Mouse (Mus musculus) hindbrain, postnatal 0 days (tissue): ENCODE data around the gene Krt28. TPM values are rescaled to one million over a fixed set of nuclear protein-coding genes. Genes with fewer than 3 reads are reported as not detected.

Experiments
- ATAC-seq: fragments of 200-750 bp; cut with Nextera tagmentation; 2 replicates; pipeline ENCODE4 v1.8.0; 2017; ENCODE audit warnings: mild to moderate bottlenecking, moderate TSS enrichment, moderate library complexity
- DNase-seq: peaks from one replicate; pipeline ENCODE4 v3.0.0-alpha.2; 2015; ENCODE audit warnings: low spot score
- H3K27ac ChIP-seq: fragments of 300-500 bp; sonication (generic); 2 replicates; pipeline ENCODE4 v1.5.1; 2014; ENCODE audit warnings: mild to moderate bottlenecking
- H3K27me3 ChIP-seq: fragments of 300-500 bp; sonication (generic); 2 replicates; pipeline ENCODE4 v1.6.1; 2014; ENCODE audit warnings: low read length, mixed read lengths; ENCODE audit not compliant: insufficient read depth
- H3K36me3 ChIP-seq: fragments of 300-500 bp; sonication (generic); 2 replicates; pipeline ENCODE4 v1.6.1; 2014; ENCODE audit warnings: low read length, mixed read lengths; ENCODE audit not compliant: insufficient read depth
- H3K4me1 ChIP-seq: fragments of 300-500 bp; sonication (generic); 2 replicates; pipeline ENCODE4 v1.6.1; 2014; ENCODE audit warnings: antibody characterized with exemption, low read length, mixed read lengths; ENCODE audit not compliant: insufficient read depth
- H3K4me2 ChIP-seq: fragments of 300-500 bp; sonication (generic); 2 replicates; pipeline ENCODE4 v1.6.1; 2014; ENCODE audit warnings: low read depth, mild to moderate bottlenecking, low read length, moderate library complexity, mixed read lengths
- H3K4me3 ChIP-seq: fragments of 300-500 bp; sonication (generic); 2 replicates; pipeline ENCODE4 v1.5.1; 2014; ENCODE audit warnings: low read length
- H3K9ac ChIP-seq: fragments of 300-500 bp; sonication (generic); replicated peaks from 2 replicates; pipeline ENCODE4 v1.6.1; 2014; ENCODE audit warnings: mild to moderate bottlenecking, low read length, moderate library complexity, mixed read lengths
- H3K9me3 ChIP-seq: fragments of 300-500 bp; sonication (generic); 2 replicates; pipeline ENCODE4 v1.6.1; 2016; ENCODE audit warnings: low read length, mixed read lengths
- CTCF ChIP-seq: IDR thresholded peaks from 2 replicates; pipeline ENCODE4 v1.5.1; 2016; ENCODE audit warnings: antibody characterized with exemption, control low read depth, low read depth
- WGBS: fragments of 180-500 bp; shearing (Covaris S2); extraction: QIAGEN DNeasy Blood & Tissue Kit; methylation state at CpG from one replicate; pipeline ENCODE4 v1.1.7; 2014; 5-methylcytosine and 5-hydroxymethylcytosine counted together
- polyA plus RNA-seq: library from polyadenylated mRNA; unstranded; fragments of >200 nt; fragmentation: Nextera tagmentation; extraction: Ambion mirVana; gene quantifications from 2 replicates; pipeline ENCODE4 v1.2.1, GENCODE M21; 2015
- total RNA-seq: library from RNA; depleted of rRNA; stranded (reverse); fragments of >200 nt; gene quantifications from 2 replicates; pipeline ENCODE4 v1.2.3, GENCODE M21; 2014

Krt28 gene
- total and polyA plus RNA-seq, 2 experiments from 2014 or later = 0.05 to 0.58 TPM

DNA sequence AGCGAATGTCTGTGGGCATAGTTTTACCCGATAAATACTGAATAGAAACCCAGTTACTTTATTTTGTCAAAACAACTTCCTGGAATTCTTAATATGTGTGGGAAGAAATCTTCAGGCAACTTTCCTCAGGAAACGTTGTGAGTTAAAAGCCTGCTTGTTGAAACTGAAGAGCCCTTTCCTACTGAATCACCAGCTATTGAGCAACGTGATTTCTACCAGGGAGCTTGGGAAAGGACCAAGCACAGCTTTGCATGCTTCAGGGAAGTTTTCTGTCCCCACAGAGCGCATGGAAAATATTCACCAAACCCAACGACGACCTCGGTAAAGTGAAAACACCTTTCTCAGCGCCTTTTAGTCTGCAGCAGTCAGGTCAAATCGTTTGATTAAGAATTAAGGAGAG lies 31.5 kb upstream of the Krt28 start:
- DNase-seq = no peak
- Histone ChIP-seq H3K4me2 (no peak overlapping the region), H3K36me3 (no peaks in the 10 kb centered on the region), H3K27me3 (no peaks in the 10 kb centered on the region), H3K4me1 (no peaks in the 10 kb centered on the region), H3K9ac (no peak overlapping the region), H3K9me3 (no peaks in the 10 kb centered on the region), H3K27ac (no peak overlapping the region), H3K4me3 (no peak overlapping the region)
- WGBS = 76% methylated on average over 10 of the region's 10 CpGs
- no peak for ATAC-seq
- TF ChIP-seq CTCF = no peak

- H3K9me3 ChIP-seq = no peaks in the 10 kb centered on the region
- no peaks in the 10 kb centered on the region for H3K27me3 ChIP-seq
- no peaks in the 10 kb centered on the region for H3K36me3 ChIP-seq
- H3K4me2 ChIP-seq = no peak overlapping the region
- ATAC-seq (no peak), DNase-seq (no peak)
- no peak overlapping the region for H3K4me3 ChIP-seq
- H3K4me1 ChIP-seq = no peaks in the 10 kb centered on the region
- WGBS = 94% methylated on average over 13 of the region's 13 CpGs
- no peak overlapping the region for H3K27ac ChIP-seq
- no peak overlapping the region for H3K9ac ChIP-seq
- TF ChIP-seq CTCF = no peak
Observed at GRCm38 (mm10) chr11:99399956-99400549, 25.4 kb upstream of the Krt28 start.

GRCm38 (mm10) chr11:99398832-99399231 lies 24.1 kb upstream of the Krt28 start:
- DNase-seq = no peak
- WGBS = 70% methylated on average over 8 of the region's 8 CpGs
- H3K27me3 ChIP-seq = no peaks in the 10 kb centered on the region
- H3K9ac ChIP-seq = no peak overlapping the region
- no peak overlapping the region for H3K4me2 ChIP-seq
- no peak for ATAC-seq
- no peaks in the 10 kb centered on the region for H3K36me3 ChIP-seq
- TF ChIP-seq CTCF = no peak
- H3K9me3 ChIP-seq = no peaks in the 10 kb centered on the region
- H3K27ac ChIP-seq = no peak overlapping the region
- no peaks in the 10 kb centered on the region for H3K4me1 ChIP-seq
- no peak overlapping the region for H3K4me3 ChIP-seq

DNA sequence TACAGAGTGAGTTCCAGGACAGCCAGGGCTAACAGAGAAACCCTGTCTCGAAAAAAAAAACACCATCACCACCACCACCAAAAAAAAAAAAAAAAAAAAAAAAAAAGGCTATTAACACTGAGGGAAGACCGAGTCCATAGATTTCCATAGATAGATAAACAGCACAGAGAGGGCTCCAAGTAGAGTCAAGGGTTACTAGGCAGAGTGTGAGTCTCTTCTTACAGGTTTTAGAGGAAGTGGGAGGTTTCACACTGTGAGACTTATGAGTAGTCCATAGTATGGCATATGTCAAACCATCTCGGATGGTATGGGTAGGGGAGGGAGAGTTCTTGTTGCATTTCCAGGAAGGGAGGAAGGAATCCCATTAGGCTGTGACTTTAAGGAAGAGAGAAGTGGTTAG lies 23.4 kb upstream of the Krt28 start:
- no peaks in the 10 kb centered on the region for H3K4me1 ChIP-seq
- no peak overlapping the region for H3K9ac ChIP-seq
- no peaks in the 10 kb centered on the region for H3K9me3 ChIP-seq
- H3K27ac ChIP-seq = no peak overlapping the region
- H3K36me3 ChIP-seq = no peaks in the 10 kb centered on the region
- TF ChIP-seq CTCF = no peak
- 71% methylated on average over 3 of the region's 3 CpGs for whole genome bisulfite sequencing
- no peaks in the 10 kb centered on the region for H3K27me3 ChIP-seq
- ATAC-seq = no peak
- DNase-seq = no peak
- no peak overlapping the region for H3K4me3 ChIP-seq
- no peak overlapping the region for H3K4me2 ChIP-seq

DNA sequence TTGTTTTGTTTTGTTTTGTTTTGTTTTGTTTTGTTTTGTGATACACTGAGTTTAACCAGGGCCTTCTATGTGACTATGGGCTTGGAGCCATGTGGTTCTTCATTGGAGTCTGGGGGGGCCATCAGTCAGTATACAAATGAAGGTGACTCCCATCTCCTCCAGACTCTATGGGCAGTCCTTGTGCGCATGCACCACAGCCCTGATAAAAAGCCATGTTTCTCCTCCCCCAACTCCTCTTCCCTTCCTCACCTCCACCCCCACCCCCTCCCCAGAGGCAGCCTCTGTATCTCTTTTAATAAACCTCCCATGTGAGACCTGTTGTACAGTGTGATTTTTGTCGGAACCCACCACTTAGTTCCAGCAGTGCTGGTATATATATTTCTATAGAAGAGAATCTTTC lies 22.0 kb upstream of the Krt28 start:
- Histone ChIP-seq H3K4me2 (no peak overlapping the region), H3K27me3 (no peaks in the 10 kb centered on the region), H3K9me3 (no peaks in the 10 kb centered on the region), H3K27ac (no peak overlapping the region), H3K36me3 (no peaks in the 10 kb centered on the region), H3K9ac (no peak overlapping the region), H3K4me1 (no peaks in the 10 kb centered on the region), H3K4me3 (no peak overlapping the region)
- 88% methylated on average over 2 of the region's 2 CpGs for WGBS
- ATAC-seq (no peak), DNase-seq (no peak)
- TF ChIP-seq CTCF = no peak

- H3K4me3 ChIP-seq = no peak overlapping the region
- H3K27ac ChIP-seq = no peak overlapping the region
- ATAC-seq (no peak), DNase-seq (peak; percentile 14)
- no peak for TF ChIP-seq CTCF
- no peaks in the 10 kb centered on the region for H3K4me1 ChIP-seq
- 52% methylated on average over 3 of the region's 3 CpGs for WGBS
- no peaks in the 10 kb centered on the region for H3K9me3 ChIP-seq
- no peak overlapping the region for H3K9ac ChIP-seq
- H3K4me2 ChIP-seq = no peak overlapping the region
- H3K36me3 ChIP-seq = no peaks in the 10 kb centered on the region
- no peaks in the 10 kb centered on the region for H3K27me3 ChIP-seq
Observed at GRCm38 (mm10) chr11:99396034-99396433, 21.3 kb upstream of the Krt28 start.

DNA sequence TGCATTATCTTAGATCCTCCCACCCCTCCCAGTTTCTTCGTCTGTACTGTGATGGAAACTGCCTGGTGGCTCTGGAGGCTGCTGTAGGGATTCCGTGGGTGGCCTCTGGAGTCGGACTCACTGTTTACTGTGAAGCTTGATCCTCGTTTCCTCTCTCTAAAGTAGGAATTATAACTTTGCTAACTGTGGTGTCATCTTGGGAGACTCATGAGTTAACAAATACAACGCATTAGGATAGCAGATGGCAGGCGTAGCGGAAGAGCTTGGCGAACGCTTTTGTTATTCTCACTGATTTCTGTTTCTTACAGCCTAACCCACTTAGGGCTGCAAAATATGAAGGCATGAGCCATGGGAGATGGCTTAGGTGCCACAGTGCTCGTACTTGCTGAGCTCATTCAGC lies 17.8 kb upstream of the Krt28 start:
- Histone ChIP-seq H3K9ac (no peak overlapping the region), H3K4me1 (no peaks in the 10 kb centered on the region), H3K36me3 (no peaks in the 10 kb centered on the region), H3K4me3 (no peak overlapping the region), H3K4me2 (no peak overlapping the region), H3K27me3 (no peaks in the 10 kb centered on the region), H3K9me3 (no peaks in the 10 kb centered on the region), H3K27ac (no peak overlapping the region)
- 72% methylated on average over 10 of the region's 10 CpGs for WGBS
- ATAC-seq (no peak), DNase-seq (no peak)
- no peak for TF ChIP-seq CTCF
